Mouse (Mus musculus) layer of hippocampus, postnatal 14 days (tissue): ENCODE data around the gene Rbbp5. TPM values are rescaled to one million over a fixed set of nuclear protein-coding genes. Genes with fewer than 3 reads are reported as not detected.

ENCODE experiments used
- DNase-seq, 2 experiments: peaks; one replicate each; pipeline ENCODE4 v3.0.0; 2021 to 2022; ENCODE audit warnings: low spot score in 2 of 2, mixed read lengths in 1 of 2
- total RNA-seq, 2 experiments: library from RNA; stranded (reverse); gene quantifications; 2 replicates each; pipeline ENCODE4 v1.2.3; 2021

The Rbbp5 gene
- total RNA-seq, 2 experiments from 2014 or later = 39.2 to 45.2 TPM

GRCm38 (mm10) chr1:132500535-132500934 is 23.4 kb downstream of the Rbbp5 start:
- no peak for DNase-seq

- DNase-seq = peak in 1 of 2 experiments; percentile 70
Measured at GRCm38 (mm10) chr1:132505155-132505554, 28.0 kb downstream of the Rbbp5 start.

- DNase-seq = peak in 1 of 2 experiments; percentile 46
Measured at GRCm38 (mm10) chr1:132506058-132506457, 28.9 kb downstream of the Rbbp5 start, which contains the start of gene Tmem81. Gene Tmem81 (plus strand): TSS chr1:132506230.

- DNase-seq = no peak
Measured at GRCm38 (mm10) chr1:132506656-132507055, 29.5 kb downstream of the Rbbp5 start.

GRCm38 (mm10) chr1:132509771-132510170 is 32.6 kb downstream of the Rbbp5 start:
- no peak for DNase-seq

GRCm38 (mm10) chr1:132511521-132511920 is 34.4 kb downstream of the Rbbp5 start:
- no peak for DNase-seq

GRCm38 (mm10) chr1:132512106-132512505 is 34.9 kb downstream of the Rbbp5 start:
- DNase-seq = no peak

GRCm38 (mm10) chr1:132515339-132515738 is 38.2 kb downstream of the Rbbp5 start:
- no peak for DNase-seq

- DNase-seq = no peak
Measured at GRCm38 (mm10) chr1:132516776-132517175, 39.6 kb downstream of the Rbbp5 start.

GRCm38 (mm10) chr1:132518621-132519020 is 41.5 kb downstream of the Rbbp5 start:
- DNase-seq = no peak

- DNase-seq = no peak
Measured at GRCm38 (mm10) chr1:132519734-132520133, 42.6 kb downstream of the Rbbp5 start.

GRCm38 (mm10) chr1:132520764-132521163 is 43.6 kb downstream of the Rbbp5 start:
- DNase-seq = peak; percentile 54 to 64

GRCm38 (mm10) chr1:132523048-132523447 is 45.9 kb downstream of the Rbbp5 start:
- no peak for DNase-seq

- no peak for DNase-seq
Measured at GRCm38 (mm10) chr1:132523920-132524319, 46.8 kb downstream of the Rbbp5 start.

- DNase-seq = peak; percentile 77 to 86
Measured at GRCm38 (mm10) chr1:132525832-132526231, 48.7 kb downstream of the Rbbp5 start.

- no peak for DNase-seq
Measured at GRCm38 (mm10) chr1:132528071-132528470, 50.9 kb downstream of the Rbbp5 start.

GRCm38 (mm10) chr1:132528647-132529334 is 51.6 kb downstream of the Rbbp5 start:
- DNase-seq = no peak

GRCm38 (mm10) chr1:132530631-132531191 is 53.5 kb downstream of the Rbbp5 start:
- no peak for DNase-seq

- no peak for DNase-seq
Measured at GRCm38 (mm10) chr1:132532521-132532920, 55.4 kb downstream of the Rbbp5 start.

- DNase-seq = no peak
Measured at GRCm38 (mm10) chr1:132533840-132534239, 56.7 kb downstream of the Rbbp5 start.

- no peak for DNase-seq
Measured at GRCm38 (mm10) chr1:132535541-132535940, 58.4 kb downstream of the Rbbp5 start.

GRCm38 (mm10) chr1:132536416-132536815 is 59.3 kb downstream of the Rbbp5 start:
- DNase-seq = no peak

GRCm38 (mm10) chr1:132537736-132538135 is 60.6 kb downstream of the Rbbp5 start:
- no peak for DNase-seq
